Mouse (Mus musculus) left cerebral cortex, postnatal 36 days (tissue): Measurements from ENCODE around the gene Ano7. TPM values are rescaled to one million over a fixed set of nuclear protein-coding genes. Genes with fewer than 3 reads are reported as not detected.
"Not testable (repeated sequence)": the region's sequence is repeated elsewhere in the genome, so short reads cannot be mapped to it uniquely, and the experiment has no call there.

Experiments used
- DNase-seq, 2 experiments: peaks; one replicate each; pipeline ENCODE4 v3.0.0; 2021 to 2022; ENCODE audit warnings: low spot score in 2 of 2, mixed read lengths in 1 of 2
- intact Hi-C: fragments of 180-260 bp; cut with DNase I; formaldehyde crosslinking; loops from one replicate; pipeline ENCODE4 v1.15.1; 2025
- microRNA-seq: library from miRNA; unstranded; fragments of <30 nt; microRNA quantifications from one replicate; pipeline ENCODE4 v1.2.0, GENCODE M21; 2022
- total RNA-seq, 2 experiments: library from RNA; stranded (reverse); gene quantifications; 2 replicates each; pipeline ENCODE4 v1.2.3; 2021

The Ano7 gene
- total RNA-seq, 2 experiments from 2014 or later = 0.15 to 0.20 TPM

DNA sequence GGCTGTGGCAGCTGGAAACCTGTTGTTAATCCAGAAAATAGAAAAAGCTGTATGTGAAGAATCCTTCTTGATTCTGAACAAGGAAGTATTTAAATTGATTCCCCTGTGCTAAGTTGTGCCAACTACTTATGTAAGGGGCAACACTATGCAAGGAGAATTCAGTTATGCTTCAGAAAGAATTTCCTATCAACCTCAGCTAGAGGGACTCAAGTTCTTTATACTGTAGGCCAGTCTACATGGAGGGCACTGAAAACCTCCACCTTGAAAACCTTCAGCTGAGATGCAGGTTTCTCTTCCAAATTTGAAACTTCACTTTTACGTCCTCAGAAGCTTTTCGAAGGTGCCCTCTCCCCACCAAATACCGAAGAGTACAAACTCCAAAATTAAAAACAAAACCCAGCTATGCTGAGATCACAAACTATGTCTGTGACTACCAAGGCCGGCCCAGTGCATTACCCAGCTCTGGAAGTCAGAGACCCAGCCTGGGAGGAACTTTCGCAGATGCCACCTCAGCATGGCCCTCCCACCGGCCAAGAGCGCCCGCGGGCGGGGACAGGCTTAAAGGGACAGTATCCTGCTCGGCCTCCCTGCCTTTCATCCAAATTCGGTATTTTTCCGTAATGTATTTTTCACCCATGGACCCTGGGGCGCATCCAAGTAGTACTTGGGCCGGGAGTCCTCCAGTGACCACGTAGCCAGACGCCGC, 70.8 kb downstream of the Ano7 start:
- intact Hi-C loops = no loop called here
- peak; percentile 46 to 48 for DNase-seq

- intact Hi-C loops = no loop called here
Measured at GRCm38 (mm10) chr1:93445111-93445821, 71.5 kb downstream of the Ano7 start.

GRCm38 (mm10) chr1:93445822-93446162, 72.1 kb downstream of the Ano7 start:
- intact Hi-C loops = no loop called here
- DNase-seq = no peak

More at GRCm38 (mm10) chr1:93445111-93445821, 71.5 kb downstream of the Ano7 start:
- DNase-seq = peak; percentile 59 to 62

DNA sequence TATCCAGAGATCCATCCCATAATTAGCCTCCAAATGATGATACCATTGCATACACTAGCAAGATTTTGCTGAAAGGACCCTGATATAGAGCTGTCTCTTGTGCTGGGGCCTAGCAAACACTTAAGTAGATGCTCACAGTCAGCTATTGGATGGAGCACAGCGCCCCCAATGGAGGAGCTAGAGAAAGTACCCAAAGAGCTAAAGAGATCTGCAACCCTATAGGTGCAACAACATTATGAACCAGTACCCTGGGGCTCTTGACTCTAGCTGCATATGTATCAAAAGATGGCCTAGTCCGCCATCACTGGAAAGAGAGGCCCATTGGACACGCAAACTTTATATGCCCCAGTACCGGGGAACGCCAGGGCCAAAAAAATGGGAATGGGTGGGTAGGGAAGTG, 76.4 kb downstream of the Ano7 start:
- intact Hi-C loops, DNase-seq: not testable (repeated sequence)

GRCm38 (mm10) chr1:93453721-93454255, 80.1 kb downstream of the Ano7 start:
- no peak for DNase-seq
- intact Hi-C loops = no loop called here

Small RNAs within 50 kb of the gene (microRNA-seq; reads per million reads assigned to microRNA genes)
- not detected for gene Mir6345
- 1.0 reads per million for gene Mir6902

Other genes starting within 250 kb of the Ano7 start
- not detected for gene Agxt, start 238.7 kb upstream of the Ano7 start, total RNA-seq
- gene 2310007B03Rik, start 213.0 kb upstream of the Ano7 start, total RNA-seq = not detected
- gene Crocc2, start 205.2 kb upstream of the Ano7 start, total RNA-seq = under 1 TPM; 0.07 to 0.18 TPM
- 1 to 10 TPM; 6.3 to 7.3 TPM for gene Sned1, start 138.1 kb upstream of the Ano7 start, total RNA-seq
- gene Mterf4, start 68.0 kb upstream of the Ano7 start, total RNA-seq = 10 to 100 TPM; 17.4 to 20.9 TPM
- 10 to 100 TPM; 78.7 to 80.3 TPM for gene Ppp1r7, start 31.1 kb upstream of the Ano7 start, total RNA-seq
- gene Pask, start 30.4 kb upstream of the Ano7 start, total RNA-seq = 1 to 10 TPM; 5.2 to 5.3 TPM
- 100 to 1,000 TPM; 166 to 169 TPM for gene Hdlbp, start 104.9 kb downstream of the Ano7 start, total RNA-seq
- 10 to 100 TPM; 11.5 to 12.1 TPM for gene Farp2, start 138.1 kb downstream of the Ano7 start, total RNA-seq